Mouse (Mus musculus) urinary bladder, postnatal 4 days (tissue): Measurements from ENCODE around the gene Tmem184b.

ENCODE experiments used
- DNase-seq, 2 experiments: peaks; one replicate each; pipeline ENCODE4 v3.0.0; 2021 to 2022; ENCODE audit warnings: low spot score in 2 of 2

Tmem184b gene

GRCm38 (mm10) chr15:79342641-79343337 is 60.6 kb downstream of the Tmem184b start:
- DNase-seq, result no peak

GRCm38 (mm10) chr15:79338978-79339377 is 64.4 kb downstream of the Tmem184b start:
- DNase-seq, result no peak

DNA sequence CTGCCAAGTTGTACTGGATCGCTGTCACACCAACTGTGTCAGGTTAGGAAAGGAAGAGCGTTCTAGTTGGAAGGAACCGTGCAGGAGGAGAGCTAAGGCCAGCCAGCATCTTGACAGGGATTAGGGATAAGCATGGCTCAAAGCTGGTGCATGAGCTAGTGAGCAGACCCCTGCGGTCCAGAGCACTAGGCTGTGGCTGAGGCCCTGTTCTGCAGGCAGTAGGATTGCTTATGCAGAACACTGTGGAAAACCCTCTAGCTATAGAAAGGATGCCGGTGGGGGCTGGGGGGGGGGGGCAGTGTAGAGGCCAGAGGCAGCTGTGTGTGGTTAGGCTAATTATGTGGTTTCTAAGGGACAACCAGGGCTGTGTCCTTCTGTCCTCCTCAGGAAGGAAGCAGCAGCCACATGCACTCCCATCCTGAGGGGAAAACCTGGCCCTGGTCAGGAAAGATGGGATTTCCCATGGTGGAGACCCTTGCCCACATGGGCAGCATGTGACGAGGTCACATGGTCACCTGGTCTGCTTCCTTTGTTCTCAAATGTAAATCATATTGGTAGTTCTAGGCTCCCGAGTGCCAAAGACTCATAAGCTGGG is 68.2 kb downstream of the Tmem184b start:
- DNase-seq, result no peak

- no peak for DNase-seq
These were observed 70.0 kb downstream of the Tmem184b start for GRCm38 (mm10) chr15:79333409-79333808.

- DNase-seq, result no peak
These were observed 72.8 kb downstream of the Tmem184b start for GRCm38 (mm10) chr15:79330521-79330920.

DNA sequence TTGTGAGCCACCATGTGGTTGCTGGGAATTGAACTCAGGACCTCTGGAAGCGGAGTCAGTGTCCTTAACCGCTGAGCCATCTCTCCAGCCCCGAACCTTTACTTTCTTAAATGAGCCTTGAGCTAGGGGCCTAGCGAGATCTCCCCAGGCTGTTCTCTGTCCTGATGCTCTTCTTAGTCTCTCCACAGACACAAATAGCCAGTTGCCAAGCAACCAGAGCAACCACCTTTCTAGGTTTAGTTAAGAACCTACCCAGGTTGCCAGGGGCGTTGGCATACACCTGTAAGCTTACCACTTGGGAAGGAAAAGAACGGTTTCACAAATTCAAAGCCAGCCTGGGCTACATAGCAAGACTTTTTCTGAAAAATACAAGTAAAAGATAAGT is 73.4 kb downstream of the Tmem184b start:
- no peak for DNase-seq

DNA sequence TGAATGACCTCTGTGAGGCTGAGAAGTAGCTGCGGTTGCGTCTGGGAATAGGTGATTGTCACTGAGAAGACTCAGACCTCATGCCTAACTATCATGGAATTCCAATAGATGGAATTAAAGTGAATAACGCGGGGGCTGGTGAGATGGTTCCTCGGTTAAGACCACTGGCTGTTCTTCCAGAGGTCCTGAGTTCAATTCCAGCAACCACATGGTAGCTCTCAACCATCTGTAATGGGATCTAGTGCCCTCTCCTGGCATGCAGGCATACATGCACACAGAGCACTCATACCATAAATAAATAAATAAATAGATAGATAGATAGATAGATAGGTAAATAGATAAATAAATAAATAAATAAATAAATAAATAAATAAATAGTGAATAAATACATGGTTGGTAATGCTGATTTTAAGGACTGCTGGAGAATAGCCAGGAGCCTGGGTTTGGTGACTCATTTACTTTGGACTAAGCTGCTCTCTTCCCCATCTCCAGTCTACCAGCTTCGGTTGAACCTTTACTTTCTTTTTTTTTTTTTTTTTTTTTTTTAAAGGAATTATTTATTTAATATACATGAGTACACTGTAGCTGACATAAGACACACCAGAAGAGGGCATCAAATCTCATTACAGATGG is 73.9 kb downstream of the Tmem184b start:
- no peak for DNase-seq

GRCm38 (mm10) chr15:79328939-79329275 is 74.5 kb downstream of the Tmem184b start:
- no peak for DNase-seq

DNA sequence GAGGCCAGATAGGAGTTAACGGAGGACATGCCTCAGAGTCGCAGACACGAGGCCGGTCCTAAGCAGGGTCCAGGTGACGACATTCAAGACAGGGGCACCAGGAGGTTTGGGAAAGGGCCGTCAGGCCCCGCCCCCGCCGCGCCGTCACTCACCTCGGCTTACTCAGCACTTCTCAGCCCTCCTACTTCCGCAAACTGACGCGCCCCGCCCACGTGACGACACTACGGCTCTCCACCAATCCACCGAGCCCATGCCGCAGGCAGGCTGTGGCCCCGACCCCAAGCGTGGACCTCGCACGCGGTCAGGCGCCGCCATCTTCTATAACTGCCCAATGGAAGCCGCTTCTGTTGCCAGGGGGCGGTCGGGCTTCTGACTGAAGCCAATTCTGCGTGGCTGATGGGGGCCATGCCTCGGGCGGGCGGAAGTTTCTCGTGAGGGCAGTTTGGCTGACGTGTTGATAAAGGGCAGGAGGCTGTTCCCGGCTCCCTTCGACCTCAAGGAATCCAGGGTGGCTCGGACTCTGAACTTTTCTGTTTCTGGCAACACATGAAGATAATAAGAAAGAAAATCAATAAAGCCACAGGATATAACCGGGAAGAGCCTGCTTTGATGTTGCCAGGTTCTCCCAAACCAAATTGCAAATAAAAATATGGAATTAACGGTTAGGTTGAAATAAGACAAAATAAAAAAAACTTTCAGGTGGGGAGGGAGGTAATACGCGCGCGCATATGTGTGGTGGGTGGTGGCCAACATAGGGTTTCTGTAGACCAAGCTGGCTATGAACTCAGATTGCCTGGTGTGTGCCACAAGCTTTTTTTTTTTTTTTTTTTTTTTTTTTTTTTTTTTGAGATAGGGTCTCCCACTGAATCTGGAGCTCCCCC is 75.1 kb downstream of the Tmem184b start, which contains the start of gene Pla2g6:
Pla2g6 (minus strand) TSS at position 333 of the 881 bp plus-strand sequence.
- DNase-seq, result peak; percentile 98 to 99

DNA sequence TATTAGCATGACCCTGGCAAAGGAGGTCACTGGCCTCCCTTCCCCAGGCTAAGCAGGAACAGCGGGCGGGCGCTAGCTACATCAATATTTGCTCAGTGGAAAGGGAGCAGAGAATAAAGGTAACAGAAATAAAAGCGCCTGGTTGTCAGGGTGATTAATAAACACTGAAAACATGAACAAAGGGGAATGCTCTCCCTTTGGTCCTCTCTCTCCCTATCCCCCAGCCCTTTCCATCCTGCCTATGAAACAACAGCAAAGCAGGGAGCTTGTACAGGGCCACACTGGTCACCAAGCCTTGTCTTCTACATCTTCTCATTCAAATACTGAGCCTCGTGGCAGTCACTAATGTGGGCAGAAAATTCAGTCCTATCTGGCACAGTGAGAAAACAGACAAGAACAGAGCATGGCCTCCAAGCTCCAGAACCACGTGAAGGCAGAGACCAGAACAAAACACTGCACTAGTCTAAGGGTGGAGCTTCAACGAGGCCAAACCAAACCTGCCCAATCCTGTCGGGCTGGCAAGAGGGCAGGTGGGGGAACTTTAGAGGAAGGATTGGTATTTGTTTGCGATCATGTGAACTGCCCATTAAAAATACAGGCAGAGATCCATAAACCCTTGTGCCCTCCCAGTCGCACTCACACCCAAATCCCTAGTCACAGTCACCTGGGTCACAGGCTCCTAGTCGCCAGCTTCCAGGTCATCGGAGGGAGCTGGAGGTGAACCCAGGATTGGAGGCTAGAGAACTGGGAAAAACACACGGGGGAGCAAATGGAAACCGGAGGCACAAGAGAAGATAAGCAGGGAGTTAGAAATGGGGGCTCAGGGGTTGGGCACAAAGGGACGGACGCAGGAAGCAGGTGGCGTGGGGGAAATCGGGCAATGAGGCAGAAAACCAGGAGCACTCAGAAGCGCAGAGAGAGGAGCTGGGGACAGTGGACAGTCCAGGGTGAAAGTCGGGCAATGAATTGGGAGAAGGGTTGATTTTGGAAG is 76.1 kb downstream of the Tmem184b start:
- DNase-seq, result no peak

DNA sequence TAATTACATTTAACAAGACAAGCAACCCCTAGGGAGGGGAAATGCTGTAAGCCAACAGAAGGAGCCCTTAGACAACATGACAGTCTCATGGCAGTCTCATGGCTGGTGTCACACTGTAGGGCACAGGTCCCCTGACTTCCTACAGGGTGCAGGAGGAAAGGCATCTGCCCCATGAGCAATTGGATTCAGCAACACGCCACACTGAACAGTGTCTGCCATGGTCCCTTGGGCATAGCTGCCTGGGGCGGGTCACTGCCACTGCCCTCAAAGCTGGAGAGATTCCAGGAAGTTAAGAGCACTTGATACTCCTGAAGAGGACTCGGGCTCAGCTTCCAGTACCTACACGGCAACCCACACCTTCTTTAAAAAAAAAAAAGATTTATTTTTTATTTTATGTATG is 77.1 kb downstream of the Tmem184b start:
- no peak for DNase-seq

DNA sequence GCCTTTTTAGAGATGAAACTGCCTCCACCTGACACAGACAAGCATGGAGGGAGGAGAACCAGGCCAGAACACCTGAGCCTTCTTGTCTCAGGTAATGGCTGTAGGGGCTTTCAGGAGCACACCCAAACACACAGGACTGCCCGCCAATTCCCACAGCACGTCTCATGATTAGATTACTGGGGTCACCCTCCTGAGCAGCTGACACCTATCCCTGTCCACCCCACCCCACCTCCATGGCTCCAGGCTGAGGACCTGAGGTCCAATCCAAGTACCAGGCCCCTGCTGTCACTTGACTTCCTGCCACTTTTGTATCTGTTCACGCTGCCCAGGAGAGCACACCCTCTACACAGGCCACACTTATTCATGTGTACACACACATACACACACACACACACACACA is 77.6 kb downstream of the Tmem184b start:
- no peak for DNase-seq

- DNase-seq, result no peak
These were observed 79.0 kb downstream of the Tmem184b start for GRCm38 (mm10) chr15:79324373-79324772.

DNA sequence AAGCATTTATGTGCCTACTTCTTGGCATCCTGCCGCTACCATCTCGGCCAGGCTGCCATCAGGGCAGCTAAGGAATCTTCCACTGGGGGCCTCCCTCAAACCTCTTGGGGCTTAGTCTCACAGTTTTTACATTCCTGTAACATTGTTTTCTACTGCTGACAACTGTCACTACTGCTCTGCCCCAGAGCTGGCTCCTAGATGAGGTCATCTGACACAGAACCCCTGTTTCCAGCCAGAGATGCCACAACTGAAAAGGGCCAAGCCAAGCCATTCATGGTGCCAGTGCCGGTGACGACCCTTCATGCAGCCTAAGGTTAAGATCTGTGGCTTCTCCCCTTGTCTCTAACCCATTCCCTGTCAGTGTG is 79.6 kb downstream of the Tmem184b start:
- no peak for DNase-seq

DNA sequence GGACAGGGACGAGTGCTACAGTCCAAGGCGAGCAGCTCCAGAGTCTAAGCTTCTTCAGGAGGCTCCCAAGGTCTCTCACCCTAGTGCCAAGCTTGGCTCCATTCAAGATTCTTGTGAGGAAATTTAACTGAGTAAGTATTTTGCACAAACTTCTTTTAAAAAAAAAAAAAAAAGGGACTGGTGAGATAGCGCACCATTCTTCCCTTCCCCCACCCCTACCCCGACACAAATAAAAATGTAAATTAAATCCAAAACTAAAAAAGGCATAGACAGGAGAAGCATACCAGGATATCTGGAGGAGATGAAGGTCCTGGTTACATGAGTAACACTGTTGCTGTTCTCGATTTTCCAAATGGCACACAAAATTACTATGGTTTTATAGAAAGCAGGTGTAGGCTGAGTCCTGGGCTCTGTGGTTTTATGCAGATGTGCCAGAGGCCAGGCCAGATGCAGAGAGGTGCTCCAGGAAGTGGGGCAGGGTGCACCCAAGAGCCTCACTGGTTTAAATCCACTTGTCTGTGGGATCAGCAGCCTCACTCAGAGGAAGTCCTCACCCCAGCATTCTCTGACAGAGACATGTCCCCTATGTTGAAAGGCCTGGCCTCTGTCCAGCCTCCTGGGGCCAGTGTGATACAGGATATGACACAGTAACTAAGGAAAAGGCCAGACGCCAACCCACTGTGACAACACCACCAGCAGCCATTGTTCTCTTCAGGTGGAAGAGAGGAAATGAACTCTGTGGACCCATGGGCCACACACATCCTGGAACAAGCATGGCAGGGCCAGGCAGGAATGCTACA is 80.2 kb downstream of the Tmem184b start:
- no peak for DNase-seq

- DNase-seq, result no peak
These were observed 80.9 kb downstream of the Tmem184b start for GRCm38 (mm10) chr15:79322281-79322990.

GRCm38 (mm10) chr15:79321733-79322190 is 81.6 kb downstream of the Tmem184b start:
- DNase-seq, result no peak

DNA sequence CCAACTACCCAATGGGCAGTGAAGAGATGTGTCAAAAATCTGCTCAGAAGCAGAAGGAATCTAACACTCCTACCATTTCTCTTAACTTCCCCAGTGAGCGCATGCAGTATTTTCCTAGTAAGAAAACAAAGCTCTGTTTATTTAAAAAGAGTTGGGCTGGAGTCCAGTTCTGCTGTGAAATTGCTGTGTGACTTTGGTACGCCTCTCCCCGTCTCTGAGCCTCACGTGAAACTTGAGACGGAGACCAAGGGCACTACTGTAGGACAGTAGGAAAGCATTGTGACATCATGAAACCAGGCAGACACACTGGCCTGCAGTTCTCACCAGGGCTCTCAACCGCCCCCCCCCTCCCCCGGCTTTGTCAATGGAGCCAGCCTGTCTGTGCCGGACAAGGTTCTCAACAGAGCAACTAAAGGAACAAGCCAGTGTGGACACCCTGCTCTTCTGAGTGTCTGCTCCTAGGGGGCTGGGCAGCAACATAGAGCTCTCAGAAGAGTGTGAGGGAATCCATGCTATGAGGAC is 89.5 kb downstream of the Tmem184b start:
- DNase-seq, result no peak
